Mouse (Mus musculus) embryonic facial prominence, embryonic 14.5 days (tissue): Measurements from ENCODE around the gene Slc9a6. TPM values are rescaled to one million over a fixed set of nuclear protein-coding genes. Genes with fewer than 3 reads are reported as not detected.

Source experiments
- ATAC-seq: fragments of 200-750 bp; cut with Nextera tagmentation; 2 replicates; pipeline ENCODE4 v1.8.0; 2017; ENCODE audit warnings: low read depth, moderate number of reproducible peaks, moderate TSS enrichment
- DNase-seq: peaks from one replicate; pipeline ENCODE4 v3.0.0-alpha.2; 2015; ENCODE audit warnings: low spot score
- H3K27ac ChIP-seq: fragments of 300-500 bp; sonication (generic); replicated peaks from 2 replicates; pipeline ENCODE4 v1.5.1; 2014; ENCODE audit warnings: low read depth, mild to moderate bottlenecking, low read length, moderate library complexity
- H3K27me3 ChIP-seq: fragments of 300-500 bp; sonication (generic); replicated peaks from 2 replicates; pipeline ENCODE4 v1.6.1; 2014; ENCODE audit warnings: low read length; ENCODE audit not compliant: control insufficient read depth, insufficient read depth
- H3K36me3 ChIP-seq: fragments of 300-500 bp; sonication (generic); 2 replicates; pipeline ENCODE4 v1.6.1; 2014; ENCODE audit warnings: low read length, mixed read lengths; ENCODE audit not compliant: control insufficient read depth, insufficient read depth
- H3K4me1 ChIP-seq: fragments of 300-500 bp; sonication (generic); 2 replicates; pipeline ENCODE4 v1.6.1; 2014; ENCODE audit warnings: antibody characterized with exemption, low read length; ENCODE audit not compliant: control insufficient read depth, insufficient read depth
- H3K4me2 ChIP-seq: fragments of 300-500 bp; sonication (generic); 2 replicates; pipeline ENCODE4 v1.6.1; 2014; ENCODE audit warnings: low read depth, mild to moderate bottlenecking, low read length, moderate library complexity, mixed read lengths
- H3K4me3 ChIP-seq: fragments of 300-500 bp; sonication (generic); 2 replicates; pipeline ENCODE4 v1.5.1; 2014; ENCODE audit warnings: low read depth, mild to moderate bottlenecking, low read length
- H3K9ac ChIP-seq: fragments of 300-500 bp; sonication (generic); 2 replicates; pipeline ENCODE4 v1.6.1; 2014; ENCODE audit warnings: low read depth, mild to moderate bottlenecking, low read length, moderate library complexity, mixed read lengths
- H3K9me3 ChIP-seq: fragments of 300-500 bp; sonication (generic); 2 replicates; pipeline ENCODE4 v1.6.1; 2016; ENCODE audit warnings: low read length; ENCODE audit not compliant: control insufficient read depth
- WGBS: fragments of 180-500 bp; shearing (Covaris S2); extraction: QIAGEN DNeasy Blood & Tissue Kit; methylation state at CpG from one replicate; pipeline ENCODE4 v1.1.7; 2014; 5-methylcytosine and 5-hydroxymethylcytosine counted together
- polyA plus RNA-seq: library from polyadenylated mRNA; unstranded; fragments of >200 nt; fragmentation: Nextera tagmentation; extraction: Ambion mirVana; gene quantifications from 2 replicates; pipeline ENCODE4 v1.2.1, GENCODE M21; 2014

Slc9a6 gene
- polyA plus RNA-seq, 1 experiment from 2014 or later, result 11.8 TPM

- Histone ChIP-seq H3K4me1 (no peaks in the 10 kb centered on the region), H3K27ac (no peak overlapping the region), H3K9ac (no peak overlapping the region), H3K36me3 (no peaks in the 10 kb centered on the region), H3K4me3 (no peak overlapping the region), H3K4me2 (no peak overlapping the region), H3K9me3 (no peaks in the 10 kb centered on the region), H3K27me3 (no peaks in the 10 kb centered on the region)
- 57% methylated on average over 2 of the region's 2 CpGs for WGBS
- DNase-seq (no peak), ATAC-seq (peak; percentile 37; the same call in 1 of the 2 replicates)
Measured at GRCm38 (mm10) chrX:56659286-56659685, 49.7 kb downstream of the Slc9a6 start.

DNA sequence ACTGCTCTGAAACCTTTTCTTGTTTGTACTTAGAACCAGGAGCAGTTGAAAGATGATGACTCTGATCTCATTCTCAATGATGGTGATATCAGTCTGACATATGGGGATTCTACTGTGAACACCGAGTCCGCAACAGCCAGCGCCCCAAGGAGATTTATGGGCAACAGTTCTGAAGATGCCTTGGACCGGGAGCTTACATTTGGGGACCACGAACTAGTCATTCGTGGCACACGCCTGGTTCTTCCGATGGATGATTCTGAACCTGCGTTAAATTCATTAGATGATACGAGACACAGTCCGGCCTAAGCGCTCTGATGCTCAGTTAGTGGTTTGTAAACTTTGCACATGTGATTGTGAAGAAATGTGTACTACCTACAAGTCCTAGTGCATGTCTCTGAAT lies 51.6 kb downstream of the Slc9a6 start:
- WGBS, result 96% methylated on average over 12 of the region's 12 CpGs
- DNase-seq, result no peak
- no peaks in the 10 kb centered on the region for H3K9me3 ChIP-seq
- H3K4me1 ChIP-seq, result no peaks in the 10 kb centered on the region
- no peaks in the 10 kb centered on the region for H3K27me3 ChIP-seq
- H3K36me3 ChIP-seq, result no peaks in the 10 kb centered on the region
- no peak for ATAC-seq
- H3K9ac ChIP-seq, result no peak overlapping the region
- H3K4me3 ChIP-seq, result no peak overlapping the region
- H3K27ac ChIP-seq, result no peak overlapping the region
- H3K4me2 ChIP-seq, result no peak overlapping the region

DNA sequence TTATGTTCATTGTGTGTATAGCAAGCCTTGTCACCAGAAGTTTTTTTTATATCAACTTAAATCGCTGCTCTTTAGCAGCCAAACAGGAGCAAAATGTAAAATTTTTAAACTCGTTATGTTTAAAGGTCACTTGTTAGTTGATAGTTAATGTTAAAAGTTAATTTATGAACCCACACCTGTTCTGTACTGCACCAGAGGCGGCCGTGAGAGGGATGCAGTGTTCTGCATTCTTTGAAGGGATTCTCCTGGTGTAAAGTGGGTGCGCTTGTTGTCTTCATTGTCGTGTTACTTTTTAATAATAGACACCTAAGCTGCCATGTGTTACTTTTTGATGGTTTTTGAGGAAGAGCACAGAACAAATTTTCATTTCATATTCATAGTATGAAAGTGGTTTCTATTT lies 52.8 kb downstream of the Slc9a6 start:
- no peaks in the 10 kb centered on the region for H3K4me1 ChIP-seq
- WGBS, result 90% methylated on average over 6 of the region's 6 CpGs
- ATAC-seq (no peak), DNase-seq (no peak)
- H3K4me2 ChIP-seq, result no peak overlapping the region
- H3K27me3 ChIP-seq, result no peaks in the 10 kb centered on the region
- H3K9ac ChIP-seq, result no peak overlapping the region
- no peaks in the 10 kb centered on the region for H3K36me3 ChIP-seq
- H3K27ac ChIP-seq, result no peak overlapping the region
- H3K9me3 ChIP-seq, result no peaks in the 10 kb centered on the region
- H3K4me3 ChIP-seq, result no peak overlapping the region

GRCm38 (mm10) chrX:56663377-56663776 lies 53.8 kb downstream of the Slc9a6 start:
- DNase-seq (peak; percentile 29), ATAC-seq (no peak)
- H3K4me3 ChIP-seq, result no peak overlapping the region
- 69% methylated on average over 4 of the region's 4 CpGs for WGBS
- no peaks in the 10 kb centered on the region for H3K27me3 ChIP-seq
- no peak overlapping the region for H3K9ac ChIP-seq
- no peak overlapping the region for H3K27ac ChIP-seq
- no peaks in the 10 kb centered on the region for H3K4me1 ChIP-seq
- no peak overlapping the region for H3K4me2 ChIP-seq
- H3K9me3 ChIP-seq, result no peaks in the 10 kb centered on the region
- no peaks in the 10 kb centered on the region for H3K36me3 ChIP-seq

DNA sequence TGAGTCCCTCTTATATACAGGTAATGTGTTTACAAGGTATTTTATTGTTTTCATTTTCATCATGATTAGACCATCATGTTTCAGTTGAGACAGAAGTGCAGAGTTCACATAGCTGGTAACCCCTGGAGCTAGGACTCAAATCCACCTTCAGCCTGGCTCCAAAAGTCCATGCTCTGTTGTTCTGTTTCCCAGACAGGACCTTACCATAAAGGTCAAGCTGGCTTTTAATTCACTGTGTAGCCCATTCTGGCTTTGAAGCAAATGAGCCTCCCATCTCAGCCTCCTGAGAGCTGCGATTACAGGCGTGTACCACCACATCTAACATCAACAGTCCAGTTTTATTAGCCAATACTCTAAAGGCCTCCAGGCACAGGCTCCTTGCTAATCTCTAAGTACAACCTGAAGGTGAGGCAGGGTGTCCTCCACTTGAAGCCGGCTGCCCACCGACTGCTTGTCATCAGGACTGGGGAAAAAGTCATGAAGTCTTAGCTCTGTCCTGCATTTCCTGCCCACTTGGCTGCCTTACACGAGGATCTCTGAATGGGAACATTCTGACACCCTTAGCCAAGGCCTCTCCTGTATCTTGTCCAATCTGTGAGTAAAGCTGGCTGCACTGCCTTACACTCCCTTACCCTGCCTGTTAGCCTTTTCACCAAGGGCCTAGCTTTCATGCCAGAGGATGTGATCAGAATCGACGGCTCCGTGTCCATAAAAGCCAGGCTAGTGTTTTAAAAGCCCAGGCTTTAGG lies 55.8 kb downstream of the Slc9a6 start:
- no peak overlapping the region for H3K4me3 ChIP-seq
- H3K27me3 ChIP-seq, result no peaks in the 10 kb centered on the region
- H3K36me3 ChIP-seq, result no peaks in the 10 kb centered on the region
- H3K27ac ChIP-seq, result no peak overlapping the region
- H3K9ac ChIP-seq, result no peak overlapping the region
- no peaks in the 10 kb centered on the region for H3K4me1 ChIP-seq
- 83% methylated on average over 8 of the region's 8 CpGs for WGBS
- ATAC-seq, result no peak
- H3K4me2 ChIP-seq, result no peak overlapping the region
- no peak for DNase-seq
- H3K9me3 ChIP-seq, result no peaks in the 10 kb centered on the region

- H3K9ac ChIP-seq, result no peak overlapping the region
- H3K36me3 ChIP-seq, result no peaks in the 10 kb centered on the region
- no peak overlapping the region for H3K27ac ChIP-seq
- no peak overlapping the region for H3K4me2 ChIP-seq
- H3K4me3 ChIP-seq, result no peak overlapping the region
- 62% methylated on average over 6 of the region's 6 CpGs for WGBS
- H3K9me3 ChIP-seq, result no peaks in the 10 kb centered on the region
- peak; percentile 63 for DNase-seq
- ATAC-seq, result no peak; the same call in 1 of the 2 replicates
- no peaks in the 10 kb centered on the region for H3K27me3 ChIP-seq
- no peaks in the 10 kb centered on the region for H3K4me1 ChIP-seq
Measured at GRCm38 (mm10) chrX:56667296-56667695, 57.7 kb downstream of the Slc9a6 start.

DNA sequence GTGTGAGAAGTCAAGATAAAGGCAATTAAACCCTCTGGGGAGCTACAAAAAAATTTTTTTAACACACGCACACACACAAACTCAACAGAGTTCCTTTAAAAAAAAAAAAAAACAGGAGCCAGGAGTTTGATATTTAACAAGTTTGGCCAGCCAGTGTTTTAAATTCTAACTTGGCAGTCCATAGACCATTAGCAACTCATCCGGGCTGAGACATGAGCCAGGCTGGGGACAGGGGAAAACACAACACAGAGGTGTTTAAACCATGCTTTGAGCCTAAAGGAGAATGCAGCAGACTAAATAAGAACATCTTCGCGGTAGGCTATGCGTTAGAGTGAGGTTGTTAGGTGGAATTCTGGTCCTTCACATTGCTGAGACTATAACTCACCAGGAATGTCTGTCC lies 58.5 kb downstream of the Slc9a6 start:
- Histone ChIP-seq H3K9ac (no peak overlapping the region), H3K4me1 (no peaks in the 10 kb centered on the region), H3K4me2 (no peak overlapping the region), H3K4me3 (no peak overlapping the region), H3K27me3 (no peaks in the 10 kb centered on the region), H3K27ac (no peak overlapping the region), H3K9me3 (no peaks in the 10 kb centered on the region), H3K36me3 (no peaks in the 10 kb centered on the region)
- WGBS, result 87% methylated on average over 5 of the region's 5 CpGs
- ATAC-seq (no peak), DNase-seq (no peak)

DNA sequence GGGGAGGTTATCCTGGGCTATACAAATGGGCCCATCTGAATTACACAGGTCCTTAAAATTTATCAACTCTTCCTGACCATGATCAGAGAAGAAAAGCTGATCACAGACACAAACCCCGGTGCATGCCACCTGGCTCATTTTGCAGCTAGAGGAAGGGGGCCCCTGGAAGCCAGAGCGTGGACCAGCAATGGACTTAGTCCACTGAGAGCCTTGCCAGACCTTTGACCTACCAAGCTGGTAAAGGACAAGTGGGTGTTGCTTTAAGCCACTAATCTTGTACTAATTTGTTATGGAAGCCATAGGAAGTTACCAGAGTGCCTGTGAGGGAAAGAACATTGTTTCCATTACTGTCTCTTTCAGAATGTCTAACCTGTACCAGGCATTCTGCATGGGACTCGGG lies 58.9 kb downstream of the Slc9a6 start:
- whole genome bisulfite sequencing, result 76% methylated on average over 3 of the region's 3 CpGs
- H3K4me2 ChIP-seq, result no peak overlapping the region
- ATAC-seq (no peak), DNase-seq (no peak)
- no peak overlapping the region for H3K27ac ChIP-seq
- no peak overlapping the region for H3K4me3 ChIP-seq
- H3K4me1 ChIP-seq, result no peaks in the 10 kb centered on the region
- H3K36me3 ChIP-seq, result no peaks in the 10 kb centered on the region
- no peaks in the 10 kb centered on the region for H3K9me3 ChIP-seq
- no peaks in the 10 kb centered on the region for H3K27me3 ChIP-seq
- H3K9ac ChIP-seq, result no peak overlapping the region

DNA sequence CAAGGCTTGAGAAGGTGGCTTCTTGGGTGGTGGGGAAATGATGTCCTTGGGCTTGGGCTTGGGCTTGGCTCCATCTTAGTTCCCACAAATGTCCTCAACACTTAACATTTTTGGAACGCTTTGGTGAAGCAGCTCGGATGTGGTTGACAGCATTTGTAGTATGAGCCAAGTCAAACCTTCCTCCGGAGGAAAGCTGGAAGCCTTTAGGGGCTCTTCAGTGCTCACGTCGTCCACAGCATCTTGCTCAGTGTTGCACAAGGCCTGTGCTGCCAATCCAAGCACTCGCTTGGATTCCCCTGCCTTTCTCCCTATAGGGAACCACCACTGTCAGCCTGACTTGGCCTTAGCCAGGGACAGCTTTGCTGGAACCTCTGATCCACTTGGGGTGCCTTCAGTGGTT lies 66.0 kb downstream of the Slc9a6 start:
- Histone ChIP-seq H3K27ac (no peak overlapping the region), H3K36me3 (no peaks in the 10 kb centered on the region), H3K4me3 (no peak overlapping the region), H3K9ac (no peak overlapping the region), H3K9me3 (no peaks in the 10 kb centered on the region), H3K27me3 (no peaks in the 10 kb centered on the region), H3K4me1 (no peaks in the 10 kb centered on the region), H3K4me2 (no peak overlapping the region)
- ATAC-seq (no peak), DNase-seq (no peak)
- 63% methylated on average over 6 of the region's 6 CpGs for WGBS
